Mouse (Mus musculus) ES-Bruce4 (cell line): ENCODE data around the gene Marc2.

Experiments used
- CTCF ChIP-seq: IDR thresholded peaks from one replicate; pipeline ENCODE4 v1.8.1; 2011; ENCODE audit warnings: low read depth, low read length
- EP300 ChIP-seq: IDR thresholded peaks from 2 replicates; pipeline ENCODE4 v1.6.1; 2011; ENCODE audit warnings: low read depth, low read length; ENCODE audit not compliant: insufficient read depth
- POLR2A ChIP-seq: IDR thresholded peaks from one replicate; pipeline ENCODE4 v1.8.1; 2011; ENCODE audit warnings: low read length; ENCODE audit not compliant: insufficient read depth

DNA sequence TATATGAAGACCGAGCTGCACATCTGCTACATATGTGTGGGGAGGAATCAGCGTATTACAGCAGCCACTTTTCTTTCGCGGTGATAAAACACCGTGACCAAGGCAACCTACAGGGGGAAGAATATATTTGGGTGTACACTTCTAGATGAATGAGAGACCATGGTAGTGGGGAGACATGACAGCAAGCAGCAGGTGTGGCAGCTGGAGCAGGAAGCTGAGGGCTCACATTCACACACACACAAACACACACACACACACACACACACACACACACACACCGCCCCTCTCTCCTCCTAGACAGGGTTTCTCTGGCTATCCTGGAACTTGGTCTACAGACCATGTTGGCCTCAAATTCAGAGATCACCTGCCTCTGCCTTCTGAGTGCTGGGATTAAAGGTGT, 68.1 kb downstream of the Marc2 start:
- TF ChIP-seq CTCF (no peak), POLR2A (no peak), EP300 (no peak)
